Mouse (Mus musculus): ENCODE results near the gene 4933409G03Rik. TPM values are rescaled to one million over a fixed set of nuclear protein-coding genes. Genes with fewer than 3 reads are reported as not detected.
"Not testable (repeated sequence)": the region's sequence is repeated elsewhere in the genome, so short reads cannot be mapped to it uniquely, and the experiment has no call there.

Gene 4933409G03Rik
- total RNA-seq (2021) = not detected
- long read RNA-seq, experiment 1 = 0 reads
- long read RNA-seq, experiment 2 = 0 reads

- DNase-seq (ENCODE audit: low spot score in 2 of 2) = no peak
These were observed at the start of gene 4933409G03Rik for GRCm38 (mm10) chr2:68582113-68582512. Gene 4933409G03Rik (plus strand): TSS chr2:68582413.

- no peak for DNase-seq (ENCODE audit: low spot score in 2 of 2)
These were observed 38.0 kb upstream of the 4933409G03Rik start for GRCm38 (mm10) chr2:68544190-68544589.

GRCm38 (mm10) chr2:68560821-68561220 lies 21.4 kb upstream of the 4933409G03Rik start:
- peak; percentile 25 to 63 for DNase-seq (ENCODE audit: low spot score in 2 of 2)

GRCm38 (mm10) chr2:68563331-68563730 lies 18.9 kb upstream of the 4933409G03Rik start:
- DNase-seq (ENCODE audit: low spot score in 2 of 2) = peak; percentile 25 to 51

GRCm38 (mm10) chr2:68568361-68568760 lies 13.9 kb upstream of the 4933409G03Rik start:
- no peak for DNase-seq (ENCODE audit: low spot score in 2 of 2)

- no peak for DNase-seq (ENCODE audit: low spot score in 2 of 2)
These were observed 9.9 kb upstream of the 4933409G03Rik start for GRCm38 (mm10) chr2:68572340-68572739.

GRCm38 (mm10) chr2:68592765-68593164 lies 10.6 kb downstream of the 4933409G03Rik start:
- no peak for DNase-seq (ENCODE audit: low spot score in 2 of 2)

GRCm38 (mm10) chr2:68656186-68656585 lies 74.0 kb downstream of the 4933409G03Rik start, which contains the start of gene 4932414N04Rik:
Gene 4932414N04Rik (plus strand): TSS chr2:68656486.
- not testable (repeated sequence) for DNase-seq (ENCODE audit: low spot score in 2 of 2)

Other genes with a start within 250 kb of the 4933409G03Rik start
- gene Stk39, start 110.1 kb upstream of the 4933409G03Rik start, total RNA-seq (2021) = 10 to 100 TPM; 92.7 to 94.7 TPM
- gene 4932414N04Rik, start 74.1 kb downstream of the 4933409G03Rik start, total RNA-seq (2021) = not detected